Mouse (Mus musculus): ENCODE results near the gene Suclg1. TPM values are rescaled to one million over a fixed set of nuclear protein-coding genes. Genes with fewer than 3 reads are reported as not detected.

Gene Suclg1
- 208 and 221 TPM in 2 replicates for polyA plus RNA-seq (2021; fragmentation: Nextera tagmentation)
- long read RNA-seq, experiment 1, transcript Suclg1-201 (9 exons, 1,519 nt), result major isoform, 261 of 310 reads
- long read RNA-seq, experiment 1, partial matches to known transcripts, result 44 of 310 reads
- long read RNA-seq, experiment 1, other reads (novel, unspliced or antisense), result 5 of 310 reads
- long read RNA-seq, experiment 2, transcript Suclg1-201 (9 exons, 1,519 nt), result major isoform, 350 of 386 reads
- long read RNA-seq, experiment 2, partial matches to known transcripts, result 25 of 386 reads
- long read RNA-seq, experiment 2, other reads (novel, unspliced or antisense), result 11 of 386 reads

GRCm38 (mm10) chr6:73248237-73249048, at the start of gene Suclg1:
Gene Suclg1 (plus strand): TSS chr6:73248382.

GRCm38 (mm10) chr6:73221189-73221957, 26.8 kb upstream of the Suclg1 start, which contains the start of gene Dnah6:
Gene Dnah6 (minus strand): TSS chr6:73221651.

Other genes starting within 250 kb of the Suclg1 start
- gene Dnah6, start 26.7 kb upstream of the Suclg1 start, polyA plus RNA-seq (2021; fragmentation: Nextera tagmentation), result 0.33 and 0.54 TPM in 2 replicates
- not detected in 2 replicates for gene 4931417E11Rik, start 221.3 kb downstream of the Suclg1 start, polyA plus RNA-seq (2021; fragmentation: Nextera tagmentation)

Data from layer of hippocampus, adult 6 months (tissue).